ENCODE assay signal across 8 mouse cellular contexts in the genomic region with DNA sequence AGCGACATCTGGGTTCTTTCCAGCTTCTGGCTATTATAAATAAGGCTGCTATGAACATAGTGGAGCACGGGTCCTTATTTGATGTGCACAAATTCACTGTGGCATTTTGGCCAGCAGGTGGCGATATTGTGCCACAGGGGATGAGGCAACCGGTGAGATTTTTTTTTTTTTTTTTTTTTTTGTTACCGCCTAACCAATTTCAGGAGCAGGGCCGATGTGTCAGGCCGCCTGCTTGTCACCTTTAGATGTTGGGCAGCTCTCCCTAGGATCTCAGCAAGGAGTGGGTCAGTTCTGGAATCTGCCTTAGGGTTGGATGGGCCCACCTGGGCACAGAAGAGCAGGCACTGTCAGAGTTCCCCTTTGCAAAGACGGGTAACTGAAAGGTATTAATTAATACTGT.
DNase-seq lines count a peak whose midpoint lies in the region; ATAC-seq and TF ChIP-seq lines count a peak whose summit lies in the region.

No protein-coding gene starts in this region.

- no peaks in the 10 kb centered on the region for H3K36me3 ChIP-seq in CH12.LX (replicated peaks in 1 of 2; ENCODE audit: control insufficient read depth in 1 of 2, insufficient read depth in 1 of 2, low read length in 1 of 2)
- no peaks in the 10 kb centered on the region for H3K36me3 ChIP-seq in forebrain, embryonic 13.5 days (ENCODE audit: poor library complexity, severe bottlenecking)

- TF ChIP-seq EP300 in CH12.LX (IDR thresholded peaks at IDR 0.05; ENCODE audit: low read length): no peak

- 0 out of 4 replicates have a peak, but pooled peaks cover 0 to 4% of the 10 kb centered on the region in 2 experiments for H3K4me1 ChIP-seq in CH12.LX (ENCODE audit: control insufficient read depth in 1 of 2, insufficient read depth in 2 of 2)
- H3K4me1 ChIP-seq in forebrain, embryonic 13.5 days: no peaks in the 10 kb centered on the region

- 13% methylated on average over 8 of the region's 8 CpGs for WGBS in forebrain, embryonic 13.5 days

- no peak overlapping the region for H3K4me3 ChIP-seq in CH12.LX (replicated peaks in 1 of 3; ENCODE audit: low read depth in 2 of 3, low read length in 2 of 3, poor library complexity in 1 of 3)
- H3K4me3 ChIP-seq in forebrain, embryonic 13.5 days: no peak overlapping the region

- H3K9ac ChIP-seq in CH12.LX (ENCODE audit: insufficient read depth, low read depth): no peak overlapping the region
- H3K9ac ChIP-seq in forebrain, embryonic 13.5 days: no peak overlapping the region

- in situ Hi-C loops in CH12.LX (cut with MboI; ENCODE audit: low pct_ligation_motif_present, low pct_unique_long_range_greater_than_20kb, low sequenced_read_pairs): loop anchor here (25.0 kb wide), 1 partner anchor 798 kb away; no protein-coding TSS in a partner anchor

- no peak for TF ChIP-seq POLR2A in CH12.LX (IDR thresholded peaks at IDR 0.05; ENCODE audit: low read depth, low read length)

- TF ChIP-seq CTCF in CH12.LX (conservative IDR thresholded peaks at IDR 0.05 in 1 of 2, IDR thresholded peaks at IDR 0.05 in 1 of 2; ENCODE audit: low read depth in 2 of 2, low read length in 2 of 2): peak; percentile 80 to 82

- H3K27me3 ChIP-seq in CH12.LX (replicated peaks): peaks cover 7% of the 10 kb centered on the region
- no peaks in the 10 kb centered on the region for H3K27me3 ChIP-seq in forebrain, embryonic 13.5 days

- peak; percentile 43; the same call in 1 of the 2 replicates for ATAC-seq in forebrain, embryonic 13.5 days
- no peak for ATAC-seq in erythroblast, adult 5-6 weeks (replicated peaks; ENCODE audit: low FRiP score, poor library complexity, severe bottlenecking)

- peak; percentile 85 for DNase-seq in 3T3-L1 (ENCODE audit: low read depth, low spot score)
- DNase-seq in CH12.LX (ENCODE audit: extremely low read depth): peak; percentile 90
- peak; percentile 66 for DNase-seq in c-Kit-positive CD71-negative TER-119-negative erythroid progenitor cells, embryonic 14.5 days (ENCODE audit: low read depth)
- peak; percentile 85 for DNase-seq in kidney, postnatal 10 days
- peak; percentile 83 for DNase-seq in lung, postnatal 14 days
- DNase-seq in skeletal muscle tissue, adult 2 months (ENCODE audit: low read depth, low spot score): peak; percentile 59

- H3K27ac ChIP-seq in CH12.LX (ENCODE audit: insufficient read depth, low read depth): no peak overlapping the region
- no peak overlapping the region for H3K27ac ChIP-seq in forebrain, embryonic 13.5 days

- H3K79me2 ChIP-seq in CH12.LX (replicated peaks; ENCODE audit: control insufficient read depth, extremely low read depth, insufficient read depth, poor library complexity, severe bottlenecking): no peaks in the 10 kb centered on the region

- H3K9me3 ChIP-seq in CH12.LX (replicated peaks; ENCODE audit: low read length): peaks cover 5% of the 10 kb centered on the region
- H3K9me3 ChIP-seq in forebrain, embryonic 13.5 days (replicated peaks): 0 out of 2 replicates have a peak, but pooled peaks cover 4% of the 10 kb centered on the region

- no peak overlapping the region for H3K4me2 ChIP-seq in CH12.LX (ENCODE audit: insufficient read depth, low read depth, poor library complexity, severe bottlenecking)
- H3K4me2 ChIP-seq in forebrain, embryonic 13.5 days: no peak overlapping the region

- TF ChIP-seq RAD21 in CH12.LX (IDR thresholded peaks at IDR 0.05; ENCODE audit: low read depth, low read length): peak; percentile 73

- dilution Hi-C loops in CH12.LX (cut with MboI; ENCODE audit: extremely low pct_ligation_motif_present, extremely low pct_unique_long_range_greater_than_20kb, low sequenced_read_pairs): no loop called here

TF ChIP-seq in CH12.LX, 34 proteins besides CTCF, POLR2A, EP300 and RAD21:
- TF ChIP-seq ELF1 (IDR thresholded peaks at IDR 0.05; ENCODE audit: low read depth, low read length) (no peak), SMC3 (IDR thresholded peaks at IDR 0.05; ENCODE audit: low read depth, low read length) (peak; percentile 66), TCF12 (IDR thresholded peaks at IDR 0.05; ENCODE audit: low read depth, low read length) (no peak), ZC3H11A (IDR thresholded peaks at IDR 0.05; ENCODE audit: low read depth, low read length) (peak; percentile 29; the same call in 1 of the 2 replicates), ZMIZ1 (IDR thresholded peaks at IDR 0.05; ENCODE audit: low read depth, low read length) (no peak), ZNF384 (IDR thresholded peaks at IDR 0.05; ENCODE audit: low read depth, low read length) (peak; percentile 98), SIN3A (IDR thresholded peaks at IDR 0.05; ENCODE audit: low read length) (no peak)
TF ChIP-seq in CH12.LX: peak in this region for 3.
